Mouse (Mus musculus): ENCODE data around the gene Lrrc4. TPM values are rescaled to one million over a fixed set of nuclear protein-coding genes. Genes with fewer than 3 reads are reported as not detected.

The Lrrc4 gene
- polyA plus RNA-seq, 1 experiment from 2014 or later = 5.6 TPM

GRCm38 (mm10) chr6:28819509-28820358, 11.8 kb downstream of the Lrrc4 start:
- peaks cover 66% of the 10 kb centered on the region for H3K4me1 ChIP-seq (replicated peaks)
- 36% methylated on average over 13 of the region's 13 CpGs for WGBS
- no peaks in the 10 kb centered on the region for H3K9me3 ChIP-seq
- no peaks in the 10 kb centered on the region for H3K27me3 ChIP-seq
- no peak overlapping the region for H3K4me2 ChIP-seq
- H3K9ac ChIP-seq = no peak overlapping the region
- H3K4me3 ChIP-seq = no peak overlapping the region
- ATAC-seq (ENCODE audit: low FRiP score) = peak; percentile 64
- peak overlapping the region; percentile 75 for H3K27ac ChIP-seq
- H3K36me3 ChIP-seq = peaks cover 62% of the 10 kb centered on the region

DNA sequence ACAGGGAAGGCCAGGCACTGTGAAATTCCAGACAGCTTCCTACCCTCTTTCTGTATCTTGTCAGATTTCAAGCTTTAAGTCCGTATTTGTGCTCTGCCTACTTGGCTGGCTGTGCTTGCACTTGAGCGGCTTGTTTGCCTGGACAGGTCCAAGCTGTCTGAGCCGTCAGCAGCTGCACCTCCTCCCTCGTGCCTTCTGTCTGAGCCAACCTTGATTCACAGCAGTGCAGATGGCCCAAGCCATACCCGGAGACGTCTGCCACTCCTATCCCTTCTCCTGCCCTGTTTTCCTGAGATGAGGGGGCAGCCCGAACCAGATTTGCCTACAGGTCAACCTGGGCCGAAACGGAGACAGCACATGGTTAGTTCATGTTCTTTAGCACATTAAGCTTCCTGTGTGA, 14.5 kb downstream of the Lrrc4 start:
- Histone ChIP-seq H3K27me3 (no peaks in the 10 kb centered on the region), H3K4me1 (replicated peaks) (peaks cover 68% of the 10 kb centered on the region), H3K9me3 (no peaks in the 10 kb centered on the region), H3K4me3 (no peak overlapping the region), H3K36me3 (peaks cover 62% of the 10 kb centered on the region), H3K27ac (no peak overlapping the region), H3K4me2 (no peak overlapping the region), H3K9ac (no peak overlapping the region)
- no peak for ATAC-seq (ENCODE audit: low FRiP score)
- 69% methylated on average over 9 of the region's 9 CpGs for WGBS

- WGBS = 85% methylated on average over 2 of the region's 2 CpGs
- no peaks in the 10 kb centered on the region for H3K27me3 ChIP-seq
- H3K27ac ChIP-seq = no peak overlapping the region
- H3K9me3 ChIP-seq = no peaks in the 10 kb centered on the region
- H3K9ac ChIP-seq = no peak overlapping the region
- peaks cover 50% of the 10 kb centered on the region for H3K4me1 ChIP-seq (replicated peaks)
- no peak overlapping the region for H3K4me2 ChIP-seq
- no peak overlapping the region for H3K4me3 ChIP-seq
- H3K36me3 ChIP-seq = peaks cover 57% of the 10 kb centered on the region
- no peak for ATAC-seq (ENCODE audit: low FRiP score)
These were observed 16.7 kb downstream of the Lrrc4 start for GRCm38 (mm10) chr6:28814895-28815294.

DNA sequence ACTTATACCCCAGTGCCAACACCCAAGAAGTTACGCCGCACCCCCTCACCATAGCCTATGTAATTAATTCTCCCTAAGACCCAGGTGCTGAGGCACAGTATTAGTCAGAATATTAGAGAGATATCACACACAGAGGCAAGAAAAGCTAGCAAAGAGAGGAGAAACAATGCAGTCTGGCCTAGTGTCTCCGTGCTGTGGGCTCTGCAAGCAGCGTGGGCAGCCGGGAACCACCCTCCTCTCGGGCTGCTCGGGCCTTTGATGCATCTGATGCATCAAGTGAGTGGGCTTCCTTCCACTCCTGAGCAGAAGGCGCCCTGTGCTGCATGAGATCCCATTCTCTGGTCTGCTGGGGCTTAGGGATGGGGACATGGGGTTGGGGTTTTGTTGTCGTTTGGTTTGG, 18.5 kb downstream of the Lrrc4 start:
- H3K9me3 ChIP-seq = no peaks in the 10 kb centered on the region
- H3K27me3 ChIP-seq = no peaks in the 10 kb centered on the region
- no peak overlapping the region for H3K4me2 ChIP-seq
- peaks cover 58% of the 10 kb centered on the region for H3K36me3 ChIP-seq
- 84% methylated on average over 9 of the region's 9 CpGs for WGBS
- no peak overlapping the region for H3K27ac ChIP-seq
- no peak overlapping the region for H3K9ac ChIP-seq
- ATAC-seq (ENCODE audit: low FRiP score) = no peak
- H3K4me3 ChIP-seq = no peak overlapping the region
- H3K4me1 ChIP-seq (replicated peaks) = peaks cover 40% of the 10 kb centered on the region

DNA sequence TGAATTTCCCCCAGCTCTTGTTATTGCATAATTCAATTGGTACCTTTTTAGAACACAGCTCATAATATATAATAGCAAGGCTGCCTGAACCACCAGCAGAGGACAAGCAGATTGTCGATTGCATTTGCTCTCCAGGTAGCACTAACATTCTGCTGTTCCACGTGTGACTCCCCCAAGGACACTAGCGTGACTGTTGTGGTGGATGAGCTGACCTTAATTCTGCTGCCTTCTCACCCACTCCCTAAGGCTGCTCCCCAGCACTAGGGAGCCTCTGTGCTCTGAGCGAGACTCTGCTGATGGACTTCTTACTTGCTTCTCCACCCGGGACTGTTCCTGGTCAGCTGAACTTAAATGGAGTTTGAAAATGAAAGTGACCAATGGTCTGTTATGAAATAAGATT, 26.8 kb downstream of the Lrrc4 start:
- Histone ChIP-seq H3K4me1 (replicated peaks) (0 out of 2 replicates have a peak, but pooled peaks cover 2% of the 10 kb centered on the region), H3K36me3 (peaks cover 15% of the 10 kb centered on the region), H3K9me3 (no peaks in the 10 kb centered on the region), H3K4me3 (no peak overlapping the region), H3K4me2 (no peak overlapping the region), H3K27ac (no peak overlapping the region), H3K27me3 (no peaks in the 10 kb centered on the region), H3K9ac (no peak overlapping the region)
- no peak for ATAC-seq (ENCODE audit: low FRiP score)
- 93% methylated on average over 5 of the region's 5 CpGs for WGBS

GRCm38 (mm10) chr6:28803678-28804279, 27.8 kb downstream of the Lrrc4 start:
- no peak overlapping the region for H3K4me3 ChIP-seq
- no peaks in the 10 kb centered on the region for H3K4me1 ChIP-seq (replicated peaks)
- H3K9me3 ChIP-seq = no peaks in the 10 kb centered on the region
- H3K9ac ChIP-seq = no peak overlapping the region
- ATAC-seq (ENCODE audit: low FRiP score) = no peak
- no peak overlapping the region for H3K4me2 ChIP-seq
- no peak overlapping the region for H3K27ac ChIP-seq
- peaks cover 5% of the 10 kb centered on the region for H3K36me3 ChIP-seq
- no peaks in the 10 kb centered on the region for H3K27me3 ChIP-seq
- WGBS = 91% methylated on average over 6 of the region's 6 CpGs

DNA sequence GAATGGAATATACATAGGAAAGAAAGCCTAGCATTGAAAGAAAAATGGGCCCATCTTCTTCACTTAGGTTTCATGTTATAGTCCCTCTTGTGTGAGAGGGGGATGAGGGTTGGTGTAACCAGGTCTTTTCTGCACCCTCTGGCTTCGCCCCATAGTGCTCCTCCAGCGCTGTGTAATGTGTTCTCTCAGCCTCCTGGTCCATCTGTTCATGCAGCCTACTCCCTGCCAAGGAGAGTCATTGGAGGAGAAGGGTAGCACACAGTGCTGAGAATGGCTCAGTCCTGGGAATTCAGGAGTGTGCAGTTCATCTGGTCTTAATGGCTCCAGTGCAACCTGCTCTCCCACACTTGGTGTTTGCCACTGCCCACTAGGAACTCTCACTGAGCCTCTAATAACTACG, 30.6 kb downstream of the Lrrc4 start:
- 99% methylated on average over 3 of the region's 3 CpGs for whole genome bisulfite sequencing
- Histone ChIP-seq H3K4me1 (replicated peaks) (peaks cover 6% of the 10 kb centered on the region), H3K9me3 (no peaks in the 10 kb centered on the region), H3K27ac (no peak overlapping the region), H3K9ac (no peak overlapping the region), H3K4me2 (no peak overlapping the region), H3K27me3 (no peaks in the 10 kb centered on the region), H3K4me3 (no peak overlapping the region), H3K36me3 (no peaks in the 10 kb centered on the region)
- ATAC-seq (ENCODE audit: low FRiP score) = no peak

GRCm38 (mm10) chr6:28799818-28800217, 31.7 kb downstream of the Lrrc4 start:
- H3K27me3 ChIP-seq = no peaks in the 10 kb centered on the region
- no peaks in the 10 kb centered on the region for H3K9me3 ChIP-seq
- H3K4me1 ChIP-seq (replicated peaks) = peaks cover 17% of the 10 kb centered on the region
- H3K4me3 ChIP-seq = no peak overlapping the region
- no peaks in the 10 kb centered on the region for H3K36me3 ChIP-seq
- 93% methylated on average over 2 of the region's 2 CpGs for WGBS
- no peak overlapping the region for H3K9ac ChIP-seq
- no peak overlapping the region for H3K27ac ChIP-seq
- ATAC-seq (ENCODE audit: low FRiP score) = no peak
- no peak overlapping the region for H3K4me2 ChIP-seq

DNA sequence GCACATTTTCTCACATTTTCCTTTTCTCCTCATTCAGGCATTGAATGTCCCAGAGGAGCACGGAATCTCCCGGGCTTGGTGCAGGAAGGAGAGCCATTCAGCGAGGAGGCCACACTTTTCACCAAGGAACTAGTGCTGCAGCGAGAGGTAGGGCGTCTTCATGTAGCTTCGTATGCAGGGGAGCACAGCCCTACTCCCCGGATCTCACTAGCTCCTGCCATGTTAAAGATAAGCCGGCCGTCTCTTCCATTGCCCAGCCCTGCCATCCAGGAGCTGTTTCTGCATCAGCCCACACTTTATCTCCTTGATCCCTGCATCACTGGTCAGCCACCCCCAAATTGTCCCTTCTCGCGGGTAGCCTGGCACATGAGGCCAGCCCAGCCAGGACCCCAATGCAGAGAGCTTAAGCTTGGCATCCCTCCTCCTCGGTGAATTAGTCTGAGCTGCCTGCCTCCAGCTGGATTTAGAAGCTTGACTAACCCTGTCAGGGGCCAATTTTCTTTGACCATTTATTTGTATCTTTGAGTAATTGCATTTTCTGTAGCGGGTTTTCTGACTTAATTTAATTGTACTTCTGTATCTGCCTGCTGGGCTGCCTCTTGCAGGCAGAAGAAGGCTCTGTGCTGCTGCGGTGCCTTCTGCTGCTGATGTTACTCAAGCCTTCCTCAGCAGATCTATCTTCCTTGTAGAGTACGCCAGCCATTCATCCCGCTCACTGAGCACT, 35.6 kb downstream of the Lrrc4 start:
- 0 out of 2 replicates have a peak overlapping the region, but pooled peaks have one; percentile 26 for H3K9ac ChIP-seq
- H3K4me2 ChIP-seq = peak overlapping the region; percentile 6; the same call in 1 of the 2 replicates

DNA sequence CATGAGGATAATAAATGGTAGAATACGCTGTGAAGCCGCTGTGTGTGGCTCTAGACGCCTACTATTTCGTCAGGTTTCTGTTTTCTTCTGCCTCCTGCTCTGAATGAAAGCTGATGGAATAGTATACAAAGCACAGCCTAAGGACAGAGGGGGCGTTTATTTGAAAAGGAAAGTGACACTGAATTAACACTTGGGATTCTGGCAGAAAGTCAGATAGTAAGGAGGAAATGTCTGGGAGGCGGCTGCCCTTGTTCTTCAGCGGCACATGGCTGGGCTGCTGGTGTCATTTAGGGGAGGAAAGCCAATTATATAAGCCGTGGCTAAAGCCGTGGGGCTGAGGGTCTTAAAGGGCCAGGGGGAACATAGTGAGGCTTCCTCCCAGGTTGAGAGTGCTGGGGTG, 36.2 kb downstream of the Lrrc4 start:
- 22% methylated on average over 9 of the region's 9 CpGs for WGBS
- peak overlapping the region; percentile 68 for H3K27ac ChIP-seq
- H3K9me3 ChIP-seq = no peaks in the 10 kb centered on the region
- no peak overlapping the region for H3K4me3 ChIP-seq
- no peaks in the 10 kb centered on the region for H3K27me3 ChIP-seq
- H3K4me1 ChIP-seq (replicated peaks) = peaks cover 30% of the 10 kb centered on the region
- H3K36me3 ChIP-seq = no peaks in the 10 kb centered on the region
- ATAC-seq (ENCODE audit: low FRiP score) = peak; percentile 47
- H3K9ac ChIP-seq = 0 out of 2 replicates have a peak overlapping the region, but pooled peaks have one; percentile 26
- peak overlapping the region; percentile 6; the same call in 1 of the 2 replicates for H3K4me2 ChIP-seq

More for the DNA sequence above, 35.6 kb downstream of the Lrrc4 start:
- no peaks in the 10 kb centered on the region for H3K9me3 ChIP-seq
- peaks cover 26% of the 10 kb centered on the region for H3K4me1 ChIP-seq (replicated peaks)
- H3K27me3 ChIP-seq = no peaks in the 10 kb centered on the region
- H3K36me3 ChIP-seq = no peaks in the 10 kb centered on the region
- 76% methylated on average over 16 of the region's 16 CpGs for WGBS
- ATAC-seq (ENCODE audit: low FRiP score) = peak; percentile 32; the same call in 1 of the 2 replicates
- H3K4me3 ChIP-seq = no peak overlapping the region
- H3K27ac ChIP-seq = peak overlapping the region; percentile 68

- Histone ChIP-seq H3K27me3 (no peaks in the 10 kb centered on the region), H3K36me3 (no peaks in the 10 kb centered on the region), H3K4me2 (no peak overlapping the region), H3K27ac (no peak overlapping the region), H3K9ac (no peak overlapping the region), H3K4me1 (replicated peaks) (peaks cover 45% of the 10 kb centered on the region), H3K4me3 (no peak overlapping the region), H3K9me3 (no peaks in the 10 kb centered on the region)
- ATAC-seq (ENCODE audit: low FRiP score) = no peak
- 84% methylated on average over 3 of the region's 3 CpGs for WGBS
These were observed 39.7 kb downstream of the Lrrc4 start for GRCm38 (mm10) chr6:28791809-28792208.

- peaks cover 40% of the 10 kb centered on the region for H3K4me1 ChIP-seq (replicated peaks)
- H3K36me3 ChIP-seq = no peaks in the 10 kb centered on the region
- no peak overlapping the region for H3K9ac ChIP-seq
- H3K4me3 ChIP-seq = no peak overlapping the region
- H3K9me3 ChIP-seq = no peaks in the 10 kb centered on the region
- H3K27ac ChIP-seq = no peak overlapping the region
- no peak for ATAC-seq (ENCODE audit: low FRiP score)
- no peak overlapping the region for H3K4me2 ChIP-seq
- WGBS = 54% methylated on average over 3 of the region's 3 CpGs
- H3K27me3 ChIP-seq = no peaks in the 10 kb centered on the region
These were observed 40.4 kb downstream of the Lrrc4 start for GRCm38 (mm10) chr6:28791183-28791582.
